Mouse (Mus musculus) olfactory bulb, adult 2 months (tissue): ENCODE data around the gene Cnn1.

ENCODE experiments used
- CTCF ChIP-seq: fragments of 200-500 bp; IDR thresholded peaks from 2 replicates; pipeline ENCODE4 v1.5.1; 2012; ENCODE audit warnings: low read depth, mild to moderate bottlenecking, low read length, moderate library complexity; ENCODE audit not compliant: insufficient read depth
- POLR2A ChIP-seq: fragments of 200-500 bp; IDR thresholded peaks from 2 replicates; pipeline ENCODE4 v1.6.1; 2012; ENCODE audit warnings: mild to moderate bottlenecking, low read depth, low read length, moderate library complexity; ENCODE audit not compliant: insufficient read depth

GRCm38 (mm10) chr9:22089281-22089680 lies 9.7 kb upstream of the Cnn1 start:
- no peak for TF ChIP-seq CTCF
- no peak for TF ChIP-seq POLR2A
